Mouse (Mus musculus) kidney, adult 9 months (tissue): ENCODE measurements at regions not wholly inside any gene's neighbourhood (a gene's known extent, or its start where the extent isn't known, plus 50 kb on each side); places are given as distances from the start of the nearest gene placed in this dataset.
A peak's percentile ranks its signal among the peaks of the same experiment; 100 is the strongest.
"Not testable (repeated sequence)": the region's sequence is repeated elsewhere in the genome, so short reads cannot be mapped to it uniquely, and the experiment has no call there.

Experiments used
- DNase-seq: peaks from one replicate; pipeline ENCODE4 v3.0.0; 2022

DNA sequence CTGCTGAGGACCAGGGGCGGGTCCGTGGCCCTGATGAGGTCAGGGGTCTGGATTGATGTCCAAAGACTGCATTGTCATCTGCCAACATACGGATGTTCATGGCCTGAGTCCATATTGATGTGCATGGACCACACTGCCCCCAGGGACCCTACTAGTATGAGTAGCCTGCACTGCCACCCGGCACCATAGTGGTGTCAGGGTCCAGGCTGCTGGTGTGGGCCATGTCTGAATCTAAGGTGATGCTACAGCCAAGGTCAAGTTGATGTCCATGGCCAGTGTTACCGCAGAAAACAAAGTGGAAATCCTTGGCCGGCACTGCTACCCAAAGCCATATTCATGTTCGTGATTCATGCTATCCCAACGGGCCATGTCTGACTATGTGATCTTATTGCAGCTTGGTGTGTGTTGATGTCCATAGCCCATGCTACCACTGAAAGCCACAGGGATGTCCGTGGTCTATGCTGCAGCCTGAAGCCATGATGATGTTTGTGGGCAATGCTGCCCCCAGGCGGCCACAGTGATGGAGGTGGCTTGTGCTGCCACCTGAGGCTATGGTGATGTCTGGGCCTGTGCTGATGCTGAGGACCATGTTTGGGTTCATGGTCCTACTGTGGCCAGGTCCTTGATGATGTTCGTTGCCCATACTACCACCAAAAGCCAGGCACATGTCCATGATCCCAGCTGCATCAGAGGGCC, 130.5 kb downstream of the Iqub start:
- DNase-seq: peak; percentile 28

DNA sequence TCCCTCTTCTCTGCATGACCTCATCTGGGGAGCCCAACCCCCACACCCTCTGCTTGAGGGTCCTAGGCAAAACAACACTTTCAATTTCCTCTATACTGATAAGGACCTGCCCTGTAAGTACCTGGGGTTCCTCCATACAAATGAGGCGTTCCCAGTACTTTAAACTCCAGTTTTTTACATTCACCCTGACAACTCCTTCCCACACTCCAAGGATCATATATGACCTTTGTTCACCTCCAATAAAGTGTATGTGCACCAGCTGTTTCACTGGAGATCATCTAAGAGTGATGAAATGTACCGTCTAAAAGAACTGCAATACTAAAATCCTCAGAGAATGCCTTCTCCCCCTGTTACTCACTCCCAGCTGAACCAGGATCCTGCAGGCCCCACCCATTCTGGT, 135.0 kb downstream of the Iqub start:
- no peak for DNase-seq

DNA sequence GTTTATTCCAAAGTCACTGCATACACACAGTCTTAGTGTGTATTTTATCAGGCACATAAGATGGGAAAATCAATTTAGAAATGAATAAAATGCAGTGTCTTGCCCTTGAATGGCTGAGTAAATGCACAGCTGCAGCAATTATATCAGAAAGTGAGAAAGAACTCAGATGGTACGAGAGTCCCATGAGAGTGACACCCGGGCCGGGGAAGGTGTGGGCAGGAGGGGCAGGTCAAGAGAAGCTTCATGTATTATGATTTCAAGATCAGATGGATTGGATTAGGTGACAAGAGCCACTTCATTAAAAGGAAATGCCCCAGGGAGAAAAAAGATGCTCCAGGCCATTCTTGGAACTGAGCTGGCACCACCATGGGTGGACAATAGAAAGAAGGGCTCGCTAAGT, 138.1 kb downstream of the Iqub start:
- no peak for DNase-seq

DNA sequence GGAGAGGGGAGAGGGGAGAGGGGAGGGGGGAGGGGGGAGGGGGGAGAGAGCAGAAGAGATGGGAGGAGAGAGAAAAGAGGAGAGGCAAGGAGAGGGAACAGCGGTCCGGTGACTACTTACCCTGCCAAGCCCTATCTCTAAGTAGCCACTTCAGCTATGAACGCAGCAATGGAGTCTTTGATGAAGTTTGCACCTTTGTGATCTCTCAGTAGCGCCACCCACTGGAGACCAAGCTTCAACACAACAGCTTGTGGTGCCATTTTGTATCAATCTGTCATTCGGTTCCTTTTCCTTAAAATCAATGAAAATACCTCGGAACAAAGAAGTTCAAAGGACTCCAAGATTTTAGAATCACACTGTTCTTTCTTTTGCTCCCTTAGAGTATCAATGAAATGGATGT, 141.7 kb downstream of the Iqub start:
- no peak for DNase-seq

DNA sequence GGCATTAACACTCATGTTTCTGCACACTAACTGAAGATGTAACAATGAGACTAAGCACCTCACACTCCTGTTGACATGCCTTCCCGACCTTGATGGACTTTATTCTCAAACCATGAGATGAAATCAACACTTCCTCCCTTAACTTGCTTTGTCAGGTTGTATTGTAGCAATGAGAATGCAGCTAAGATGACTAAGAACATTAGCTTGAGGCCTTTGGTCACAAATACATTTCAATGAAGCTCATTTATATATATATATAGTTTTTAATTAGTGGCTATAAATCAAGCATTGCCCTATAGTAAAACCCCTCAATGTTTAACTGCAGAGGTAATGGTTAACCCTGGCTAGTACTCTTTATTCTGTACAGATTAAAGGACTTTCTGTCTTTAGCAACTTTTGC, 143.2 kb downstream of the Iqub start:
- peak; percentile 9 for DNase-seq

DNA sequence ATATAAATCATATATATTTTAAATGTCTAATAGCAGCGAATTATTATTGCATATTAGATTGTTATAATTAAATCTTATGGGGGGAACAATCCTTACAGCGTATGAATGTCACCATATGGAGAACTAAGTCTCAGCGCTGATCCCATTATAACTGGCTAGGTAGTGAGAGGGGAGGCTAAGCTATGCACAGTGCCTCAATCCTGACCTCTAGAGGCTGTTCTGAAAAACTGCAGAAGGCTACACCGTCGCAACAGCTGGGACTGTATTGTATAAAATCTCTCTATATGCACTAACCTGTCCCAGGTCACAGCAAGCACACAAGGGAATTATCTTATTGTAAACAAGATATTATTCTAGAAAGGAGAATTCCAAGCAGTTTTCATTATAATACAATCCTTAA, 164.0 kb downstream of the Iqub start:
- DNase-seq: peak; percentile 61

DNA sequence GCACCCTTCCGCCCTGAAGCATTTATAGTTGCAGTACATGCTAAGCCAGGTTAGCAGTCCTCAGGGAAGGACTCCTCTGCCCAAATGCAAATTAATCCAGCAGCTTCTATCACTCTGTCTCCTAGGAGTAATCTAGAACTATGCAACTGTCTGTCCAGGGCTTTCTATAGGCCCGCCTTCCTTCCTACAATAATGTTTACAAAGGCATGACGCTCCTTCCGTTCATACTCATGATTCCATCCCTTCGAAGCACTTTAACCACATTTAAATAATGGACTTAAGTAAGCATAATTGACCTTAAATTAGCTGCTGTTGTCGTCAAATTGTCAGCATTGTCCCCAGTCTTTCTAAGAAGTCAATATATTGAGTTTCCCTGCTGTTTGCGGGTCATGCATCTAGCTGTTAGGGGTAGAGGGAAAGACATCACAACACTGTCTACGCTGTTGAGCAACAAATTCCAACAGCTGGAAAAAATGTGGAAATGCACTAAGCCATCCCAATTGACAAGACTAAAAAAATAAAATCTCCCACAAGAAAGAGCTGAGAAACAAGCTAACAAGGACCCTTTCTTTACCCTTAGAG, 166.3 kb downstream of the Iqub start:
- DNase-seq: no peak

DNA sequence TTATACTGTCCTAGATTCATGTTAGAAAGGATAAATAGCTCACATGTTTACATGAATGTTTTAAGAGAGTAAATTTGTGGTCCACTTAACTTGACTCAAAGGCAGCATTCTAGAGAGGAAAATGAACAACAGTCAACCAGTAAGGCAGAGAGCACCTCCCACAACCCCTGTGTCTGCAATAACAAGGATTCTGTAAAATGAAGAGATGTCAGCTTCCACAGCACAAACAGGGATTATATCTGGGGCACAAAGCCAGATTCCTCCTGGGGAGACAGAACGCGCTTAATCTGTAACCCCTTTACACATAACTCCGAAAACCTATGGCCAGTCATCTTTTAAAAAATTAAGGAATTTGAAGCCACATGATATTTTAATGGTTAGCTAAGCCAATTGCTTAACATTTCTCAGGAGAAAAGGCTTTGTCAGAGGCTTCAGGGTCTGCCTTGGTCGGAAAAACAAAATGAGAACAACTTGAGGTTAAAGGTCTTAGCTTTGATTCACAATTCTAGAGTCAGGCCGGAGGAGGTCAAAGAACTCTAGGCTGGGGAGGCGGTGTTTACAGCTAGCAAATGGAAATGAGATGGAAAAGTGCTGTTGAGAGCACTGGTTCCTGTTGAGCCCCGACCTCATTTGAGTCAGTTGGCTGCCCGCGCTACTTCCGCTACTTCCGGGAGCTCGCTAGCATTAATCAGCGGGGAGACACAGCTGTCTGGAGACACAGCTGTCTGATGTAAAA, 167.0 kb downstream of the Iqub start:
- peak; percentile 96 for DNase-seq

DNA sequence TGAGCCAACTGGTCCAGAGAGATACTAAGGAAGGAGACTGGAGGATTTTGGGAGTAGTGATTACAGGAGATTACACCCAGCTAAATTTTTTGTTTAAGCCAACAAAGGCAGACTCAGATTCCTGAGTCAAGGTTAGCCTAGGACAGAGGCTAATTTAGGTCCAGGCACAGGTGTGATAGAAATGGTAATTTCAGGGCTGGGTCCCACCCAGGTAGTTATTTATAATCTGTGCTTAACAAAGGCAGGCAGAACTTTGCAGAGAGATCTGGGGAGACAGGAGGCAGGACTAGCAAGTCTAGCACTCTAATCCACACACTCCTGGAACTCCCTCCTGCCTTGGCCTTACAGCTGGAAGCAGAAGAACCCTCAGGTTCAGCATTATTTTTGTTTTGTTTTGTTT, 172.4 kb downstream of the Iqub start:
- DNase-seq: peak; percentile 17

DNA sequence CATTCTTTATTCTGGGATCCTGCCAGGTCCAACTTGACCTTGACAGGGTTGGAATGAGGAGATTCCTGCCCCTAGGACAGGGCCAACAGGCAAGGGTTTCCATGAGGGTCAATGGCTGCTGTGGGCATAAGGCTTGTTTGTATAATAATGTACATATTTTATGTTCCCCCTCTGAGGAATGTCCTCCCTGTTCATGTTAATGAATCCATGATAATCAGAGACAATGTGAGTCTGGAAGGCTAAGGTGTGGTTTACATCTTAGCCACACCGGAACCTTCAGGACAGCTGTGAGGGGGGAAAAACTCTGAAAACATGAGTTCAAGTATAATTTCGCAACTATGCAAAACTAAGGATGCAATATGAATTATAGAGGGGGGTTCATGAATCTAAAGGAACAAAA, 172.8 kb downstream of the Iqub start:
- no peak for DNase-seq

DNA sequence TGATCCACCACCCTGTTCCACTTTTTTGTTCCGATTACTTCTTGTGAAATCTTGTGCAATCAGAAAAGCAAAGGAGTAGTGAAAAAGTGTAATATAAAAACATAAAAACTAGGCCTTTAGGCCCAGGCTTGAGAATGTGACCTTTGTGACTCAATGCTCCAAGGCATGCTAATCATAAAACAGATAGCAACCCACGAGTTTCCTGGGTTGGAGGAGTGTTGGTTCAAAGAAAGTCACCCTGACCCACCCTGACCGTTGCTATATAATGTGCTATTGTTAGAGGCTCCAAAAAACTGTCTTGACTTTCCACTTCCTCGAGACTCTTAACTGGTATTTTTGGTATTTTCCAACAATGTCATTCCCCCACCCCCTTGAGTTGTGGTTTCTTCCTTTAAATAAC, 172.2 kb upstream of the Slc13a1 start:
- DNase-seq: not testable (repeated sequence)

DNA sequence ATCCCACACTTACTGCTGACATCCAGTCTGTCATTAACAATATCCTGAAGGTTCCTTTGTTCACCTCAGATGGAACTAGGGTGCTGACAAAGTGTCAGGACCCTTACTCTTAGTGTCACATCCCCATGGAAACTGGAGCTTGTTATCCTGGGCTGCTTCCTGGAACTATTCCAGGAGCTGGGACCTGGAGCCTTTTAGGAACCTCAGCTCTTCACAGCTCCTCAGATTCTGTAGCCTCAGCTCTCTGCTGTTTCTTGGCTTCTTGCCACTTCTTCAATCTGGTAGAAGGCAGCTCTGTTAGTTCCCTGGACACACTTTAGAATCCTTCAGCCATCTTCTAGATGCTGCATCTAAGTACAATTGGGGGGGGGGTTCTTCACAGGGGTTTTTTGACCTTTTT, 157.3 kb upstream of the Slc13a1 start:
- peak; percentile 30 for DNase-seq

DNA sequence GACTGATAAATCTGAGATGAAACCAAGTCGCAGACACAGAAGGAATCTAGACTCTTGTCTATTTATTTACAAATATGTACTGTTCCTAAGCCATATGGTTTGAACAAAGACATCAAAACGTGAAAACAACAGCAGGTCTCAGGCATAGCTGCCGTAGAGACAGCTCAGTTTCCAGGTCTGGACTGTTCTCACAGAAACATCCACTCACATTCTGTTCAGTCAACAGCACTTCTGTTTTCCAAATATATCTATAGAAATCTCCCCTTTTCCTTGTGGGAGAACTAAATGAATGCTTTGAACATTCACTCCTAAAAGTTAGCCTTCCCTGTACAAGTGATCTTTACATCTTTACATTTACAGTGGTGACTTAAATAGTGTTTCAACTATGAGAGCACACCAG, 156.8 kb upstream of the Slc13a1 start:
- no peak for DNase-seq

DNA sequence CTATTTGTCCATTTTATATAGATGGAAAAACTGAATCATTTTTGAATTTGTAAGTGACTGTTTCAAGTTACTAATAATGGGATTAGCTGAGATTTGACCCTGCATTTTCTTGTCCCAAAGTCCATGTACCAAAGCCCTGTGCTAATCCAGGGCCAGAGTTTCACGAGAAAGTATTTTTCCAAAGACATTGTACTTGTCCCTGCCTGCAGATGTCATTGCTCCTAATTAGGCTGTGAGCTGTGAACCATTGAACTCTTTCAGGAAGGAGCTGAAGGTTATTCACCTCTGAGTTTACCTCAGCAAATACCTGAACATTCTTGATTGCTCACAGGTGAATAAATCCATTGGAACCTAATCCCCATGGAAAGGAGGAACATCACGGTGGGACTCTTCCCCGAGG, 154.5 kb upstream of the Slc13a1 start:
- DNase-seq: peak; percentile 90

DNA sequence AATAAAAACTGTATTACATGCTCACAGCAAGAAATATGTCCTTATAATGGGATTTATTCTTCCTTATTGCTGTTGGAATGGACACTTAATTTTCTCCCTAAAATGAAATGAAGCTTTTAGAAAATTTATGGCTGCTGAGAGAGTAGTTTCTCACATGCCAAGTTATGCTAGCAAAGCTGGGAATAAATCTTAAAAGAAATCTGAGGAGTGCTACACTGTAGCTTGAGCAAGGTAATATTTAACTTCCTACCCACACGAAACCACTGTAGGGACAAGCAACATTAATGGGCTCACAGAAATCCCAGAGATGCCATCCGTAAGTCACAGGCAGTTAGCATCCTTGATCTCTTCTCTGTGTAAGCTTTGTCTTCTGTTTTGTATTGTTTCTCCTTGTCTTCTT, 151.0 kb upstream of the Slc13a1 start:
- DNase-seq: peak; percentile 23

DNA sequence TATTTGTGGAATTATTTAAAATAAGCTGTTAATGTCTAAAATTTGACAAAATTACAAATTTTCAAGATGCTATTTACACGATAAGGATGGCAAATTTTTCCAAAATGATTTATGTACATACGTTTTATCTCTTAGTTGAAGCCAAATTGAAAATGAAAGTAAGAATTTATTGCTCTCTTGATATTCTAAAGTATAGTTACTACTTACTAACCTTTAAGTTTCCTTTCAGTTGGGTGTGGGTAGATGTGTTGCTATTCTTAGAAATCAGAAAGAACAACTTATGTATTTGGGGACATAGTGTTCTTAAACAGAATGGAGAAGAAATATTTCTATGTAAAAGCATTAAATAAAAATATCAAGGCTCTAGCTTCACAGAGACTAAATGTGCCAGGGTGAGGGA, 142.8 kb upstream of the Slc13a1 start:
- DNase-seq: no peak

DNA sequence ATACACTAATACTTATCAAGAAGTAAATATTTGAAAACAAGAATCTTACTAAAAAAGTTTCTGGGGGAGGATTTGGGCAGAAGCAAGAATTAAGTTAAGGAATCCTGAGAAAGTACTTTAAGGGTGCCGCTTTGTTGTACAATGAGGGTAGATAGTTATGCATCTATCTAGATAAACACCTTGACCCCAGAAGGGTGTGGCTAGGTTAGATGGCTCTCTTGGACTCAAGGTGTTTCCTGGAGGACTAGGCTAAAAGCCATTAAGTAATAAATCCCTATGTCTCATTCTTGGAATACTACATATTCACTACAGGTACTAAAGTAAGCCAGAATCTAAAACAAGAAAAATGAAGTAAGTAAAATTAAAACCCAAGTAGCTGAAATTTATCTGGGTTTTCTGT, 141.9 kb upstream of the Slc13a1 start:
- DNase-seq: no peak

DNA sequence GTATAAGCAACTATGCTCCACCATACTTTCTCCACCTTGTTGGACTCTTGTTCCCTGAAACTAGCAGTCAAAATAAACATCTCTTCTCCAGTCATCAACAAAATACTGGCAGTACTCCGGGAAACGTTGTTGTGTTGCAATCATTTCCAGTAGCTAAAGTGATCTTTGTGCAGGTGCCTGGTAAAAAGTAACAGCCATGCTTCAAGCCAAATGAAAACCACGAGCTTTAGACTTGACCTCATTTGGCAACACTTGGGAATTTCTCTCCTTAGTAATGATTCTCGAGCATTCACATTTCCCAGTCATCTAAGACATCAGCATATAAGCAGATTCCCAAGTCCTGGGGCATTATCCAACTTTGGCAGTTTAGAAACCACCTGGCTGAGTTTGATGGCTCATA, 133.8 kb upstream of the Slc13a1 start:
- DNase-seq: peak; percentile 95

DNA sequence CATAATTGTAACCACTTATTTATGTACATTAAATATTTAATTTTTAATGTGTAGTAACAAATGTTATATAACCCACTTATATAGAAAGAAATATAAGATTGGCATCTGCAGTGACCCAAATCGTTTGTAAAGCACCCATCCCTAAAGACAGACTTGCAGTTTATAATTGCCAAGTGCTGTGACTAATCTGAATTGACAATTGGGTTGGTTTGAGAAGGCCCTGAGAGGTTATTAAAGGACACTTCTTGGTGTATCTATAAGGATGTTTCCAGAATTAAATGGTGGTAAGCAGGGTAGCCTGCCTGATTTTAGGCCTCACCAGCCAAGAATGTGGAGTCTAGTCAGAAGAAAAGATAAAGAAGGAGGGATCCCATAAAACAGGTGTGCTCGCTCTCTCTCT, 133.3 kb upstream of the Slc13a1 start:
- DNase-seq: no peak

DNA sequence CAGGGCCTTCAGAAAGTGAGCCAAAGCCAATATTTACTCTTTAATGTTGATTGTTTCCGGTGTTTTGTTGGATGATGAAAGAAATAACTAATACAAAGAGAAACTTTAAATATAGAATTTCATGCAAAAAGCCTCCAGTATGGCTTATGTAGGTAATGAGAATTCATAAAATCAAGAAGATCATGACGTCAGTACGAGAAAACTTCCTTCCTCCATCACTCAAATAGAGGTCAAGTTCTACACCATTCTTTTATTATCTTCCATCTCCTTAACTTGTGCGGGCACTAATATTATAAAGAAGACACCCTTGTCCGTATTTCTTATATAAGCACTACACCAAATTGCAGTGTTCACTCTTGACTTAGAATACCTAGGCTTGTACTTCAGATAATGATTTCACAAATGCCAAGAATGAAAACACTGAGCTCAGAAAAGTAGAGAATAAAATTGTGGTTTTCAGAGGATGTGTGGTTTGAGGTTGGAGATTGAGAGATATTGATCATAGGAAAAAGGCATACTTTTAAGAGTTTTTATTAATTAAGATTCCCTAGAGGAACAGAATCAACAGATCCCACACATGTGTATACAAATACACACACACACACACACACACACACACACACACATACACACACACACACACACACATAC, 130.8 kb upstream of the Slc13a1 start:
- no peak for DNase-seq

DNA sequence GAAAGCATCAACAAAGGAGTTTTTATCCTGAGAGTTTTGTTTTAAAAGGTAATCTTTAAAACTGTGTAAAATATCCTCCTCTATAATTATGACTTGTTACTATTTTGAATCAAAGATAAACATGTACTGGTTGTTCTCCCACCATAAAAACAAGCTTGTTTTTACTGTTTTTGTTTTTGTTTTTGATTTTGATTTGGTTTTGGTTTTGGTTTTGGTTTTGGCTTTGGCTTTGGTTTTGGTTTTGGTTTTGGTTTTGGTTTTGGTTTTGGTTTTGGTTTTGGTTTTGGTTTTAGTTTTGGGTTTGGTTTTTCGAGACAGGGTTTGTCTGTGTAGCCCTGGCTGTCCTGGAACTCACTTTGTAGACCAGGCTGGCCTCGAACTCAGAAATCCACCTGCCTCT, 120.9 kb upstream of the Slc13a1 start:
- DNase-seq: not testable (repeated sequence)

DNA sequence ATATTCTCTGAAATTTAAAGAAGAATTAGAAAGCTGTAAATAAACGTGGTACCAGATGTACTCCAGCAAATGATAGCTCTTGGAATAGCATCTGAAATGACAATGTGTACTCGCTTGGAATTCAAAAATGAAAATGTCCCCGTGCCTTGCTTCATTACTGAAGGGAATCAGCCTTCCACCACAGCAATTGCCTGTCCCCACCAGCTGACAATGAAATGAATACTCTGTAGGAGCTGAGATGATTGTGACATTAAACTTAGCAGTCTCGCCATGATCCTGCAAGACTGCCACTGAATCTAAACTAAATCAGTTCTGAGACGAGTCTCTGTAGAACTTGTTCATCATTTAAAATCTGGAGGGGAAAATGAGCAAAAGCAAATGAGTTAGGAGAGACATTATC, 104.9 kb upstream of the Slc13a1 start:
- DNase-seq: no peak

DNA sequence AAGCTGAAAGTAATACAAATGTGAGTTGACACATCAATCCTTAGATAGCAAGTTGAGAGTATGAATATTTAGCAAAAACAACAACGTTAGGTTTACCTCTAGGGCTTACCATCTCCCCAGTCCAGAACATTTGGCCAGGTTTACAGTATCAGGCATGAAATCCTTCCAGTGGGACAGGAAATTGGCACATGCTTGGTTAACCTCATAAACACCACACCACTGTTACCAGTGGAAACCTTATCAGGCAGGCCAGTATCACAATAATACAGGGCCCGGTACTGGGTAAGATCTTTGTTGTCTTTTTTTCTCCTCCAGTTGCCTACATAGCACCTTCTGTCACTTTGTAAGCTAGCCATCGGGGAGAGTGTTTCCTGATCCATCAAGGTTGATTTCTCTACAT, 101.7 kb upstream of the Slc13a1 start:
- no peak for DNase-seq

DNA sequence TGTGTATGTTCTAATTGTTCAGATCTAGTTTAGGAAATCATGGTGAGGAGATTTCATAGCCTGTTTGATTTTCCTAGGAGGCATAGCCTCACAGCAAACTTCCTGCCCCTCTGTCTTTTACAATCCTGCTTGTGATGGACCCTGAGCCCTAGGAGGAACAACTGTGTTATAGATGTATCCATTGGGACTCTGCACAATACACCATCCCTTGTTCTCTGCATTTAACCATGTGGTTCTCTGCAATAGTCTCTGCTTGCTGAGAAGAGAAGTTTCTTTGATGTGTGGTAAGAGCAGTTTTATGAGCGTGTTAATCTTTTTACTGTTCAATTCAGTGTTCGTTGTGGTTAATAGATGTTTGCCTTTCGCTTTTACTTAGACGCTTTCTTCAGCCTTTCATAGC, 95.9 kb upstream of the Slc13a1 start:
- DNase-seq: no peak
